Mouse (Mus musculus): ENCODE results near the gene Gm2000.

DNA sequence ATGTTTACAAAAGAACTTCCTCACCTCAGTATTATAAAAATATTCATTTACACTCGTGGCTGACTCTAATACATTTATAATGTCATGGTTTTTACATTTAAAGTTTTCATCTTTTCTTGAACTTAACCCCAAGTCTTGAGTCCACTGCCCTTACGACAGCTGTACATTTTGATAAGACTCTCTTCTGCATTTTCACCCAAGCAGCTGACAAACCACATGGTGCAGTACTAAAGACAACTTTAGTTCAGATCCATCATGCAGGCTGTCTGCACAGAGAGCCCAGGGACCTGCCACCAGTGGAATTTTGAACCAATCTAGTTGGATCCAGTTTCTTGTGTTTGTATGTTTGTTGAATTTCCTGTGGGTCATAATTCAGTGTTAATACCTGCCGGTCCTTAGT is 21.0 kb downstream of the Gm2000 start:
- TF ChIP-seq CEBPB (IDR thresholded peaks at IDR 0.05; ENCODE audit: insufficient read depth, poor library complexity, severe bottlenecking) (no peak), POLR2A (IDR thresholded peaks at IDR 0.05; ENCODE audit: insufficient read length, low read depth) (no peak), USF1 (IDR thresholded peaks at IDR 0.05; ENCODE audit: low read depth) (no peak), MYOG (IDR thresholded peaks at IDR 0.05; ENCODE audit: control insufficient read depth in 1 of 3, insufficient read depth in 1 of 3, insufficient read length in 2 of 3, low read depth in 2 of 3) (peak in 1 of 3 experiments; percentile 15), MYOD1 (IDR thresholded peaks at IDR 0.05; ENCODE audit: control insufficient read depth in 1 of 3, insufficient read length in 2 of 3, low read depth in 2 of 3) (peak in 1 of 3 experiments; percentile 29), POLR2AphosphoS2 (IDR thresholded peaks at IDR 0.05; ENCODE audit: insufficient read length, low read depth) (no peak), TCF12 (IDR thresholded peaks at IDR 0.05; ENCODE audit: insufficient read depth, poor library complexity, severe bottlenecking) (no peak), MAX (IDR thresholded peaks at IDR 0.05; ENCODE audit: low read depth) (no peak), SRF (IDR thresholded peaks at IDR 0.05; ENCODE audit: control insufficient read depth, insufficient read length, low read depth) (no peak), REST (IDR thresholded peaks at IDR 0.05; ENCODE audit: insufficient read depth, insufficient read length) (no peak), E2F4 (IDR thresholded peaks at IDR 0.05; ENCODE audit: insufficient read depth) (no peak), TCF3 (IDR thresholded peaks at IDR 0.05; ENCODE audit: insufficient read length, low read depth) (no peak)
